Mouse (Mus musculus): ENCODE data around the gene Lefty2. TPM values are rescaled to one million over a fixed set of nuclear protein-coding genes. Genes with fewer than 3 reads are reported as not detected.
A peak's percentile ranks its signal among the peaks of the same experiment; 100 is the strongest.
"Not testable (repeated sequence)": the region's sequence is repeated elsewhere in the genome, so short reads cannot be mapped to it uniquely, and the experiment has no call there.

The Lefty2 gene
- polyA plus RNA-seq, 1 experiment: 1.4 TPM

DNA sequence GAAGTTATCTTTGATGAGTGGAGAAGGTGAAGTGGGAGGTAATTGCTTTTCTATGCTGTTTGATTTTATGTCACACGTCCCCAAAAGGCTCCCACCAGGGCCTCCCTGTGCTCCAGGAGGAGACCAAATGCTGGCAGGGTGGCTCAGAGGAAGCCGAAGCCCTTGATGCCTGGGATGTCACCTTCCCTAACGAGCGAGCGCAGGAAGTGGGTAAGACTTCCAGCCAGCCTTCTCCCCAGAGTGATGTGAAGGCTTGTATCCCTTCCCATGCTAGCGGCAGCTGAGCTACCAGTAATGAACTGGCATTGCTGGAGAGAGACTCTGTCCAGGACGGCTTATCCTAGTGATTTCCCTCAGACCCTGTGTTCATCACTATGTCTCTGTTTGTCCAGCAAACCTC lies 9.2 kb upstream of the Lefty2 start:
- H3K4me1 ChIP-seq (ENCODE audit: control insufficient read depth, insufficient read depth, low read length): peaks cover 13% of the 10 kb centered on the region
- TF ChIP-seq CTCF (IDR thresholded peaks at IDR 0.05; ENCODE audit: control insufficient read depth, insufficient read depth, low read length) (no peak), POLR2A (IDR thresholded peaks at IDR 0.05; ENCODE audit: borderline replicate concordance, control insufficient read depth, low read depth, low read length) (no peak)
- WGBS: 22% methylated on average over 7 of the region's 7 CpGs
- peak overlapping the region; percentile 73; the same call in 1 of the 2 replicates for H3K27ac ChIP-seq (ENCODE audit: control insufficient read depth, insufficient read depth, low read depth, low read length, poor library complexity)
- peak overlapping the region; percentile 1 for H3K4me3 ChIP-seq (replicated peaks; ENCODE audit: control insufficient read depth, low read depth, low read length)

DNA sequence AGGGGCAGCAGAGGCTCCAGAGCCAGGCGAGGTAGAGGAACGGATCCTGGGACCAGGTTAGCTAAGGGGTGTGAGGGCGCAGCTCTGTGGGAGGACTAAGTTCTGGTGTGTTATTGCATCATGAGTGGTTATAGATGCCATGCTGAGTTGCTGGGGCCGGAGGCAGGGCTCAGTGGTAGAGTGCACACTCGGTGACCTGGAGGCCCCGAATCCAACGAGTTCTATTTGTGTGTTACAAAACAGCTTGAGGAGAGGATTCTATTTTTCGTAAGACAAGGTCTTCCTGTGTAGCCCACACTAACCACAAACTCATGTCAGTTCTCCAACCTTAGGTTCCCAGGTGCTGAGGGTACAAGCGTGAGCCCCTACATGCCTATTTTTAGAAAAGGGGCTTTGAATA lies 8.4 kb upstream of the Lefty2 start:
- TF ChIP-seq POLR2A (IDR thresholded peaks at IDR 0.05; ENCODE audit: borderline replicate concordance, control insufficient read depth, low read depth, low read length): no peak
- no peak for TF ChIP-seq CTCF (IDR thresholded peaks at IDR 0.05; ENCODE audit: control insufficient read depth, insufficient read depth, low read length)
- H3K4me1 ChIP-seq (ENCODE audit: control insufficient read depth, insufficient read depth, low read length): peaks cover 13% of the 10 kb centered on the region
- peak overlapping the region; percentile 73 for H3K27ac ChIP-seq (ENCODE audit: control insufficient read depth, insufficient read depth, low read depth, low read length, poor library complexity)
- 8% methylated on average over 9 of the region's 9 CpGs for WGBS
- peak overlapping the region; percentile 50 for H3K4me3 ChIP-seq (replicated peaks; ENCODE audit: control insufficient read depth, low read depth, low read length)

DNA sequence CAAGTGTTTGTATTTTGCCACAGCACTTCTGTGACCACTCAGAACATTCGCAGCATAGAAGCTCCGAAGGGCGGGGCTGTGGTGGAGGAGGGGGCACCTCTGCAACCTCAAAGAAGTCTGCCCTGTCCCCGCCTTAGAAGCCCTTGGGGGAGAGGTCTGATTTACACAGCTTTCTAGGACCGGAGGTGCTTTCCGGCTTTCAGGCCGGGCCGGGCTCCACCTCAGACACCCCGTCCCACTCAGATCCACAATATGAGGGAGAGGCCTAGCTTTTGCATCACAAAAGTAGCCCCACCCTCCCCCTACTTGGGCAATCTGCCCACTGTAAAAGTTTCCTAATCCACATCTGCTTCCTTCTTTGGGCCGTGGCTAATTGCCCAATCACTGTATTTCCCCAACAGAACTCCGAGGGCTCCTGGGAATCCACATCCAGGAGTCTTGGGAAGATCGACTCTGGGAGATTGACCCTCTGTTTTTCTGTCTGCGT lies 4.3 kb upstream of the Lefty2 start:
- no peak overlapping the region for H3K4me3 ChIP-seq (replicated peaks; ENCODE audit: control insufficient read depth, low read depth, low read length)
- H3K4me1 ChIP-seq (ENCODE audit: control insufficient read depth, insufficient read depth, low read length): peaks cover 13% of the 10 kb centered on the region
- TF ChIP-seq POLR2A (IDR thresholded peaks at IDR 0.05; ENCODE audit: borderline replicate concordance, control insufficient read depth, low read depth, low read length) (peak; percentile 24; the same call in 1 of the 2 replicates), CTCF (IDR thresholded peaks at IDR 0.05; ENCODE audit: control insufficient read depth, insufficient read depth, low read length) (no peak)
- peak overlapping the region; percentile 78 for H3K27ac ChIP-seq (ENCODE audit: control insufficient read depth, insufficient read depth, low read depth, low read length, poor library complexity)
- 3% methylated on average over 13 of the region's 13 CpGs for WGBS

DNA sequence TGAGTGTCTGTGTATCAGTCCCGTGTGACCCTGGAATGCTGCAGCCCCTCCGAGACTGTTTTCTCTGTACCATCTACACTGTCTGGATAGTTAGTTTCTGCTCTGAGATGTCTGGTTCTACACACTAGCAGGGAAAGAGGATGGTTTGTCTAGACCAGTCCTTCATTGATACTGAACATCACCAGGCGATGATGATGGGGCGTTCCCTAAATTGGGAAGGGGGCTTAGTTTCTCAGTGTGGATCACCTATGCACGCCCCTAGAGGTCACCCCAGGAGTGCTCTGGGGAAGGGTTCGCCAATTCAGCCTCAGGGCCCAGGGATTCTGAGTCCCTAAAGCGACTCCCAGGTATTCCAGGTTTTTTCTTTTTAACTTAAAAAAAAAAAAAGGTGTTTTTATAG lies 3.7 kb upstream of the Lefty2 start:
- H3K27ac ChIP-seq (ENCODE audit: control insufficient read depth, insufficient read depth, low read depth, low read length, poor library complexity): peak overlapping the region; percentile 47; the same call in 1 of the 2 replicates
- no peak overlapping the region for H3K4me3 ChIP-seq (replicated peaks; ENCODE audit: control insufficient read depth, low read depth, low read length)
- TF ChIP-seq CTCF (IDR thresholded peaks at IDR 0.05; ENCODE audit: control insufficient read depth, insufficient read depth, low read length) (no peak), POLR2A (IDR thresholded peaks at IDR 0.05; ENCODE audit: borderline replicate concordance, control insufficient read depth, low read depth, low read length) (no peak)
- 66% methylated on average over 7 of the region's 7 CpGs for WGBS
- H3K4me1 ChIP-seq (ENCODE audit: control insufficient read depth, insufficient read depth, low read length): peaks cover 10% of the 10 kb centered on the region

DNA sequence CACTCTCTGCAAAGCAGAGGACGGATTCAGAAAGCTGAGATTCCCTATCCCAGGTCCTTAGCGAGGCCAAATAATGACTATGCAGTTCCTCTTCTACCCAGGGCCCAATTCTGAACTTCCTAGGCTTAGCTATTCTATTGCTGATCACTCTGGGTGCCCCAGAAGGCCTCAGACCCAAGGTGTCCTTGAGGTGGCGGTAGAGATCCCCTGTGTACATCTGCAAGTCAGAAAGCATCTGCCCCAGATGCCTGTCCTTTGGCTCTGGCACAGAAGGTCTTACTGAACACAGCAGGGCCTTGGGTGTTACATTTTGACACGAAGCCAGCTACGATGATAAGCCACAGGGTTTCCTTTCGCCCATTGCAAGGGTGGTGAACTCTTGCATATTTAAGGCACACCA lies 3.1 kb upstream of the Lefty2 start:
- TF ChIP-seq CTCF (IDR thresholded peaks at IDR 0.05; ENCODE audit: control insufficient read depth, insufficient read depth, low read length) (peak; percentile 72), POLR2A (IDR thresholded peaks at IDR 0.05; ENCODE audit: borderline replicate concordance, control insufficient read depth, low read depth, low read length) (no peak)
- H3K27ac ChIP-seq (ENCODE audit: control insufficient read depth, insufficient read depth, low read depth, low read length, poor library complexity): peak overlapping the region; percentile 26; the same call in 1 of the 2 replicates

DNA sequence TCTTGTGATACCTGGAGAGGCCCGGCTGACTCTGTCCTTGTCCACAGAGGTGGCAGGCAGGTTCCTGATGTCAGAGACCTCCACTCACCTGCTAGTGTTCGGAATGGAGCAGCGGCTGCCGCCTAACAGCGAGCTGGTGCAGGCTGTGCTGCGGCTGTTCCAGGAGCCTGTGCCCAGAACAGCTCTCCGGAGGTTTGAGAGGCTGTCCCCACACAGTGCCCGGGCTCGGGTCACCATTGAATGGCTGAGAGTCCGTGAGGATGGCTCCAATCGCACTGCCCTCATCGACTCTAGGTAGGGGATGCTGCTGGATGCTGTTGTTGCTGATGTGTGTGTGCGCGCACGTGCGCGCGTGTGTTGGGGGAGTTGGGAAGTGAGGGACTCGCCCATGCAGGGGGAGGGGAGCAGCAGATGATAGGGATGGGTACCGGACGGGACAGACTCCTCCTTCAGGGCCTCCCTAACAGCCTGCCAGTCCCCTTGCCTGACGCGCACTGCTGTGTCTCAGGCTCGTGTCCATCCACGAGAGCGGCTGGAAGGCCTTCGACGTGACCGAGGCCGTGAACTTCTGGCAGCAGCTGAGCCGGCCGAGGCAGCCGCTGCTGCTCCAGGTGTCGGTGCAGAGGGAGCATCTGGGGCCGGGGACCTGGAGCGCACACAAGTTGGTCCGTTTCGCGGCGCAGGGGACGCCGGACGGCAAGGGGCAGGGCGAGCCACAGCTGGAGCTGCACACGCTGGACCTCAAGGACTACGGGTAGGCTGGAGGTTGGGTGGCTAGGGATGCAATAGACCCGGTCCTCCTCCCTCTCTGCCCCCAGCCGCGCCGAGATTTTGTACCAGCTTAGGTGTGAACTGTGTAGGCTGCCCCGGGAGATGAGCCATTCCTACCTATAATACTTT lies 1.4 kb downstream of the Lefty2 start:
- H3K4me3 ChIP-seq (replicated peaks; ENCODE audit: control insufficient read depth, low read depth, low read length); H3K27ac ChIP-seq (ENCODE audit: control insufficient read depth, insufficient read depth, low read depth, low read length, poor library complexity); H3K4me1 ChIP-seq (ENCODE audit: control insufficient read depth, insufficient read depth, low read length): not testable (repeated sequence)
- WGBS: 24% methylated on average over 51 of the region's 51 CpGs

More for the DNA sequence above, 3.1 kb upstream of the Lefty2 start:
- Histone ChIP-seq H3K4me1 (ENCODE audit: control insufficient read depth, insufficient read depth, low read length) (peaks cover 9% of the 10 kb centered on the region), H3K4me3 (replicated peaks; ENCODE audit: control insufficient read depth, low read depth, low read length) (no peak overlapping the region)
- 18% methylated on average over 6 of the region's 6 CpGs for WGBS

DNA sequence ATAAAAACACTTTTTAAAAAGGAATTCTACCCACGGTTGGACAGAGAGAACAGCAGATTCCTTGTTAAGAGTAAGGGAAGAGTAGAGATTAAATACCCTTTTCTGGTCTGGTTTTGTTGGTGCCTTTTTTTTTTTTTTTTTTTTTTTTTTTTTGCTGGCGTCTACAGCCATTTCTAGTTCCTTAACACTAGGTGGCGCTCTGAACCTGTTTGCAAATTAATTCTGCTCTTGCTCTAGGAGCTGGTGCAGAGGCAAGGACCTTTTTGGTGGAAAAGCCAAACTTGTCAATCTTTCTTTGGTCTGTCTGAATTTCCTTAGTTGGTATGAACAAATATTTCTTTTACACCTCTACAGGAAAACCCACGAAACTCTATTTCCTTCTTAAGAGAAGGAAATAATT lies 8.2 kb downstream of the Lefty2 start:
- Histone ChIP-seq H3K4me1 (ENCODE audit: control insufficient read depth, insufficient read depth, low read length) (no peaks in the 10 kb centered on the region; the same call in 1 of the 2 replicates), H3K4me3 (replicated peaks; ENCODE audit: control insufficient read depth, low read depth, low read length) (no peak overlapping the region), H3K27ac (ENCODE audit: control insufficient read depth, insufficient read depth, low read depth, low read length, poor library complexity) (no peak overlapping the region)
- TF ChIP-seq POLR2A (IDR thresholded peaks at IDR 0.05; ENCODE audit: borderline replicate concordance, control insufficient read depth, low read depth, low read length) (no peak), CTCF (IDR thresholded peaks at IDR 0.05; ENCODE audit: control insufficient read depth, insufficient read depth, low read length) (no peak)
- WGBS: under 1% methylated on average over 4 of the region's 4 CpGs

DNA sequence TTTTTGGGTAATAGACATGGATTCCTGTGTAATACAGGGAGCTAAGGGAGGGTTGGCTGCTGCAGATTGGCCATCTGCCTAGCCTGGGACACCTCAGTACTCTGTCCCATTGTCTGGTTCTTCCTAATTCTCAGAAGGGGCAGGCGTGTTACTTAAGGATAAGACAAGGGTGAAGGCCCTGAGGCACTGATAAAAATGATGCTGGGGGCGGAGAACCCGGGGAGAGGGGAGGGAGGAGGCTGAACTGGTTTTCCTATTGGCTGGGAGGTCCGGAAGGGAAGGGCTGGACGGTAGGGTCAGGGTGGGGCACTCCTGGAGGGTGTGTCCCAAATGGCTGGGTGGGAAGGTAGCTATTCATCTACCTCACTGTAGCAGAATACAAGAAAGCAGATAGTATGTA lies 10.0 kb downstream of the Lefty2 start:
- Histone ChIP-seq H3K4me1 (ENCODE audit: control insufficient read depth, insufficient read depth, low read length) (no peaks in the 10 kb centered on the region; the same call in 1 of the 2 replicates), H3K27ac (ENCODE audit: control insufficient read depth, insufficient read depth, low read depth, low read length, poor library complexity) (no peak overlapping the region), H3K4me3 (replicated peaks; ENCODE audit: control insufficient read depth, low read depth, low read length) (no peak overlapping the region)
- TF ChIP-seq CTCF (IDR thresholded peaks at IDR 0.05; ENCODE audit: control insufficient read depth, insufficient read depth, low read length) (no peak), POLR2A (IDR thresholded peaks at IDR 0.05; ENCODE audit: borderline replicate concordance, control insufficient read depth, low read depth, low read length) (no peak)
- WGBS: 43% methylated on average over 5 of the region's 5 CpGs
